Mouse (Mus musculus) thymus, adult 2 months (tissue): ENCODE results near the gene Fadd. TPM values are rescaled to one million over a fixed set of nuclear protein-coding genes. Genes with fewer than 3 reads are reported as not detected.

Source experiments
- DNase-seq: peaks from one replicate; pipeline ENCODE4 v3.0.0; 2021
- H3K27ac ChIP-seq: fragments of 200-500 bp; 2 replicates; pipeline ENCODE4 v1.5.1; 2012; ENCODE audit warnings: low read length, control low read depth; ENCODE audit not compliant: control insufficient read depth, insufficient read depth
- H3K27me3 ChIP-seq: fragments of 200-500 bp; 2 replicates; pipeline ENCODE4 v1.6.1; 2012; ENCODE audit warnings: mild to moderate bottlenecking, low read length, moderate library complexity, mixed read lengths; ENCODE audit not compliant: control insufficient read depth, insufficient read depth
- H3K36me3 ChIP-seq: fragments of 200-500 bp; 2 replicates; pipeline ENCODE4 v1.6.1; 2012; ENCODE audit warnings: mild to moderate bottlenecking, low read length, moderate library complexity; ENCODE audit not compliant: control insufficient read depth, insufficient read depth
- H3K4me1 ChIP-seq: fragments of 200-500 bp; replicated peaks from 2 replicates; pipeline ENCODE4 v1.6.1; 2012; ENCODE audit warnings: low read length; ENCODE audit not compliant: control insufficient read depth, insufficient read depth
- H3K4me3 ChIP-seq: fragments of 200-500 bp; 2 replicates; pipeline ENCODE4 v1.5.1; 2012; ENCODE audit warnings: mild to moderate bottlenecking, low read length, control low read depth, moderate library complexity; ENCODE audit not compliant: control insufficient read depth, insufficient read depth
- CTCF ChIP-seq: fragments of 200-500 bp; IDR thresholded peaks from 2 replicates; pipeline ENCODE4 v1.5.1; 2012; ENCODE audit warnings: mild to moderate bottlenecking, control low read depth, low read length, moderate library complexity, borderline replicate concordance; ENCODE audit not compliant: control insufficient read depth, poor library complexity, insufficient read depth; ENCODE audit errors: extremely low read depth
- POLR2A ChIP-seq: fragments of 200-500 bp; IDR thresholded peaks from 2 replicates; pipeline ENCODE4 v1.6.1; 2012; ENCODE audit warnings: mild to moderate bottlenecking, low read length, control low read depth, moderate library complexity; ENCODE audit not compliant: control insufficient read depth, poor library complexity, insufficient read depth; ENCODE audit errors: extremely low read depth
- WGBS: fragments of 180-500 bp; shearing (Covaris S2); methylation state at CpG from one replicate; pipeline ENCODE4 v1.1.7; 2018; 5-methylcytosine and 5-hydroxymethylcytosine counted together
- polyA plus RNA-seq: library from polyadenylated mRNA; depleted of rRNA; stranded (reverse); fragments of >200 nt; gene quantifications from 2 replicates; pipeline ENCODE4 v1.2.3, GENCODE M21; 2012

The Fadd gene
- polyA plus RNA-seq, 1 experiment: 15.2 TPM

DNA sequence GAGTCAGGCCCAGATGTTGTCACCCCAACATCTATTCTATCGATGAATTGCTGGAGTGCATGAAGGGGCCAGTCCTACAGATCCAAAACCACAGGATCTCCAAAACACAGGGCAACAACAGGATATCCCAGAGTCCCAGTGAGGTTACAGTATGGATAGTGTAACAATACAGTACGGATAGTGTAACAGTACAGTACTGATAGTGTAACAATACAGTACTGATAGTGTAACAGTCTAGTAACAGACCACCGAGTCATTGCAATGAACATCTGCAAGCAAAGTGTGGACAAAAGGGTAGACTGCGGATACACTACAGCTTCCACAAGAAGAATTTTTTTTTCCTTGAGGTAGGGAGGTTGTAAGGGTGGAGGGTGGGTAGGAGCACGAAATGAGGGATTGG lies 40.9 kb downstream of the Fadd start:
- peaks cover 14% of the 10 kb centered on the region for H3K4me1 ChIP-seq
- H3K27ac ChIP-seq: no peak overlapping the region
- H3K36me3 ChIP-seq: no peaks in the 10 kb centered on the region
- H3K4me3 ChIP-seq: no peak overlapping the region
- no peaks in the 10 kb centered on the region for H3K27me3 ChIP-seq
- TF ChIP-seq CTCF (no peak), POLR2A (no peak)
- WGBS: 98% methylated on average over 5 of the region's 5 CpGs
- no peak for DNase-seq

DNA sequence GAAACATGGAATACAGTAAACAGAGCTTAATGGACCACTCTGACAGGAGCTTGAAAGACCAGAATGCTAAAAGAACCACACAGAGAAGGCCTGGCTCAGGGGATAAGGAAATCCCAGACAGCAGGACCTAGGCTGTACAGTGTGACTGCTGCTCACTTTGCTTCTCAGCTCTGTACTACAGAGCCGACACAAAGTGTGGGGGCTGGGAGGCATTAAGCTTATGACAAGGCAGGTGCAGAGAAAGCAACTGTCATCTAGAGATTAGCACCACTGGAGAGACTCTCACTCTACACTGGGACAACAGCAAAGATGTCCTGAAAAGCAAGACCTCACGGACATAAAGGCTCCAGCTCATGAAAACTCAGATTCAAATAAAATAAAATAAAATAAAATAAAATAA lies 43.1 kb downstream of the Fadd start:
- peak; percentile 51 for DNase-seq
- WGBS: 43% methylated on average over 2 of the region's 2 CpGs
- peaks cover 24% of the 10 kb centered on the region for H3K4me1 ChIP-seq
- no peaks in the 10 kb centered on the region for H3K27me3 ChIP-seq
- H3K36me3 ChIP-seq: no peaks in the 10 kb centered on the region
- no peak overlapping the region for H3K4me3 ChIP-seq
- TF ChIP-seq CTCF (no peak), POLR2A (no peak)
- H3K27ac ChIP-seq: no peak overlapping the region

DNA sequence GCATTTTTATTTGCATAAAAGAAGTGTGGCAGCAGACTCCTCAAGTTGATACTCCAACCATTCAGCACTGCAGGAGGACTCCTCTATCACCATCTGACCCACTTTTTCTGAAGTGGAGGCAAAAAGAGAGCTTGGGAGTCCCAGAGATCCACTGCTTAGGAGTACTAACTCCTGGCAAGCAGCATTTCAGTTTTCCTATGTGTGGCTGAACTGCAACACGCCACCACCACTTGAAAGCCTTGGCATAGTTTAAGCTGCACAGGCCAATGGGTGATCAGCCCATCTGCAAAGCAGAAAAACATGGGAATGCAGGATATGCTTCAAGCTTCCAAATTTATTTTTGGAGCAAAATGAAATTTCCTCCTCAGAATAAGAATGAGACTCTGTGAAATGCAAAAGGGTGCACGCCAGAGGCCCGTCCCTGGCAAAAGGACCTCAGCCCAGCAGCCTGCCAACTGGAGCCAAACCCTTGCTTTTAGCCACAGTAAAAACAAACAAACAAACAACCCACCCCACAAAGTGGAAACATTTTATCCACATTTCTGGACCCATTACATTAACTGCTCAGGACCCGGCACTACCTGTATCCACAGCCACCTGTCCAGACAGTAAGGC lies 44.1 kb downstream of the Fadd start:
- Histone ChIP-seq H3K36me3 (no peaks in the 10 kb centered on the region), H3K4me1 (peaks cover 24% of the 10 kb centered on the region), H3K27me3 (no peaks in the 10 kb centered on the region), H3K27ac (no peak overlapping the region), H3K4me3 (no peak overlapping the region)
- TF ChIP-seq CTCF (no peak), POLR2A (no peak)
- WGBS: 95% methylated on average over 4 of the region's 4 CpGs
- no peak for DNase-seq

DNA sequence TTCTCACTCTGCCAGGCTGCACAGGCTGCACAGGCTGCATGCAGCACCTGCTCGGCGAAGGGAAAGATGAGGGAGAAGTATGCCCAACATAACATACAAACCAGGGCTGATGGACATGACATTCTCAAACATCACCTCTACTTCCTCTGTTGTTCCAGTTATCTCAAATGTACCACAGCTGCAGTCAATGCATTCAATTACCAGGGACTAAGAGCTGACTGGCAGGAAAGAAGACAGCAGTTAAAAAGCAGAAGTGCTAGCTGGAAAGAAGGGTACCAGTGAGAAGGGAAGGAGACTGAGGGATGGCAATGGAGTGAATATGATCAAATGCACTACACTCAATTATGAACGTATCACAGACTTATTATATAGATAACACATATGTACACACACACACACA lies 45.9 kb downstream of the Fadd start:
- H3K4me1 ChIP-seq: peaks cover 24% of the 10 kb centered on the region
- no peaks in the 10 kb centered on the region for H3K27me3 ChIP-seq
- 71% methylated on average over 3 of the region's 3 CpGs for WGBS

DNA sequence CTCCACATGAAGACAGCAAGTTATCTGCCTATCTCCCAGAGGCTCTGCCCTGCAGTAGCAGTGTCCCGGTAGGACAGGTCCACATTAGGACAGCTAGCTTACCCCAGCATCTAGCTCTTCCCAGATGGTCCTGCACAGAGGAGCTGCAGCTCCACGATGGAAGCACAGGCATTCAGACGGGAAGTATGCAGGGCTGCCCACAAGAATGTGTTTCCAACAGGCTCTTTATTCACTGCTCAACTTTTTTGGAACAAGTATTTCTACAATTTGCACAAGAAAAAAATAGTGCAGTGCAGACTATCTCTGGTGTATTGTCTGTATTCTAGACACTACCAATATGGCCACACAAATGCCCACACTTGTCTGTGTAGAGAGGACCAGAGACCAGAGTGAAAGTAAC lies 47.5 kb downstream of the Fadd start:
- Histone ChIP-seq H3K27ac (no peak overlapping the region), H3K4me3 (no peak overlapping the region), H3K36me3 (no peaks in the 10 kb centered on the region), H3K4me1 (peaks cover 22% of the 10 kb centered on the region), H3K27me3 (no peaks in the 10 kb centered on the region)
- 69% methylated on average over 3 of the region's 3 CpGs for WGBS
- TF ChIP-seq CTCF (no peak), POLR2A (no peak)
- DNase-seq: no peak

More for the DNA sequence above, 45.9 kb downstream of the Fadd start:
- Histone ChIP-seq H3K27ac (no peak overlapping the region), H3K4me3 (no peak overlapping the region), H3K36me3 (no peaks in the 10 kb centered on the region)
- no peak for TF ChIP-seq CTCF
- TF ChIP-seq POLR2A: no peak
- DNase-seq: no peak

DNA sequence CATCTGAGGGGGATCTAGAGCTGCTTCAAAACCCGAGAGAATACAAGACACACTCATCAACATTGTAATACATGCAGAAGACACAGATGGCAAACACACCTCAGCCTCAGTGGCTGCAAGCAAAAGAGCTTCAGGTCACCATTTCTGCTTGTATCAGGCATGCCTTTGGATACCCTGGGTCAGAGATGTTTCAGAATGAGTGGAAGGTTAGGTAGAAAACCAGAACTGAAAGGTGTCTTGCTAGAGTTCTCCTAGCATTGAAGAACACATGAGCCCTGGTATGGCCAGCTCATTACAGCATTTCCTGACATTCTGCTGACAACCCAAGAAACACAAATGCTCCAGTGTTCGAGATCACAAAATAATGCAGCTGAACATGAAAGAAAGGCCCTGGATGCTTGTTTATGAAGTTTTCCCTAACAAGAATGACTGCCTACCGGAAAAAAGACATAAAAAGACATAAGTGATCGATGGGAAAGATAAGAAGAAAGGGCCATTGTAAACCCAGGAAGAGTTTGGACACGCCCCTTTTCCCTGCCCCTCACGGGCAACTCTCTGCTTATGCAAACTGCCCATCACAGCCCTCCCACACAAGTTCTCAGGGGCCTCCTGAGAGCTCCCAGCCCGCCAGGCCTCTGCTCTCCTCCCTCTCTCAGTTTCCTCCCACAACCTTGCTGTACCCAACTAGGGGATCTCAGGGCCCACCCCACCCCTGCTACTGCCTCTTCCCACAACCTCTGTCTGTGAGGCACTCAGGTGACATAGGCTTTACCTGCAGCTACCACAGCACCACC lies 50.5 kb downstream of the Fadd start:
- WGBS: 79% methylated on average over 7 of the region's 7 CpGs
- H3K27me3 ChIP-seq: no peaks in the 10 kb centered on the region
- no peak overlapping the region for H3K4me3 ChIP-seq
- H3K27ac ChIP-seq: no peak overlapping the region
- DNase-seq: no peak
- no peak for TF ChIP-seq POLR2A
- no peak for TF ChIP-seq CTCF
- H3K4me1 ChIP-seq: peaks cover 10% of the 10 kb centered on the region
- H3K36me3 ChIP-seq: no peaks in the 10 kb centered on the region

DNA sequence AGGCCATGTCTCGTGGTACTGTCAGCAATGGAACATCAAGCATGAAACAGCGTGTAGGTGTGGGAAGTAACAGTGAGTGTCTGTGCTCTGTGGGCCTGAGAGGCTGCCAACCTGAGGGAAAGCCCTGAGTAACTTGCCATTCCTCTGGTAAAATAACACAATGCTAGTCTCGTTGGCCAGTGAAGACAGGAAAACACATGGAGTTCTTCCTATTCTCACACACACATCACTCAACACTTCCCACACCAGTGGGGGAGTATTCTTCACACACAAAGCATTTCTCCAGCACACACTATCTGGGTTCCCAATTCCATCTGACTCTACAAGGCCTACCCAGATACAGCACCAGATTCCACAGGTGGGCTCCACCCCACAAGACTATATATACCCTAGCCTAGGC lies 52.4 kb downstream of the Fadd start:
- Histone ChIP-seq H3K27ac (no peak overlapping the region), H3K36me3 (no peaks in the 10 kb centered on the region), H3K27me3 (no peaks in the 10 kb centered on the region), H3K4me1 (peaks cover 2% of the 10 kb centered on the region; the same call in 1 of the 2 replicates), H3K4me3 (no peak overlapping the region)
- 69% methylated on average over 3 of the region's 3 CpGs for WGBS
- TF ChIP-seq POLR2A (no peak), CTCF (no peak)
- no peak for DNase-seq
